Mouse (Mus musculus): ENCODE measurements at regions not wholly inside any gene's neighbourhood (a gene's known extent, or its start where the extent isn't known, plus 50 kb on each side); places are given as distances from the start of the nearest gene placed in this dataset.
"Not testable (repeated sequence)": the region's sequence is repeated elsewhere in the genome, so short reads cannot be mapped to it uniquely, and the experiment has no call there.

DNA sequence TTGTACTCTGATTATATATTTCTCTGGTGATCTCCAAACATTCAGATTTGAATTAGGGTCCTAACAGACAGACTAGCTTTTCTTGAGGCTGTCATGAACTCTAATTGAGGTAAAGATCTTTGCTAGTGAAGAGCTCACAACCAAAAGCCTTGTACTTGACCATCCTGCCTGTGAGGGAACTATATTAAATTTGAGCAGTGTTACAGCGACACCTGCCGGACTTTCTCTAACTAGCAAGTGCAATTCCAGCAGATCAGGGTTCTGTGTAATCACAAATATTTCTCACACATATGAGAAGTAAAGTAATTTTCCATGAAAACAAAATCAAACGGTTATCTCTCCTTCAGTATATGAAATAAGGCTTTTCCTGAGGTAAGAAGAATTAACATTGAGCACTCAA is 459.6 kb downstream of the Ets1 start:
- WGBS: under 1% methylated on average over 3 of the region's 3 CpGs
- H3K4me2 ChIP-seq (ENCODE audit: low read depth, low read length, severe bottlenecking): no peak overlapping the region
- no peaks in the 10 kb centered on the region for H3K27me3 ChIP-seq (ENCODE audit: control insufficient read depth, insufficient read depth, low read length)
- no peak overlapping the region for H3K4me3 ChIP-seq (ENCODE audit: low read depth, low read length)
- H3K27ac ChIP-seq (ENCODE audit: low read depth, low read length): no peak overlapping the region
- H3K4me1 ChIP-seq (replicated peaks; ENCODE audit: control insufficient read depth, insufficient read depth, low read length): no peaks in the 10 kb centered on the region
- DNase-seq (ENCODE audit: low spot score) (peak; percentile 80), ATAC-seq (replicated peaks; ENCODE audit: low FRiP score) (no peak)
- H3K36me3 ChIP-seq (ENCODE audit: control insufficient read depth, insufficient read depth, low read length): no peaks in the 10 kb centered on the region
- no peak overlapping the region for H3K9ac ChIP-seq (ENCODE audit: low read length)
- H3K9me3 ChIP-seq (ENCODE audit: control insufficient read depth, low read length): no peaks in the 10 kb centered on the region

DNA sequence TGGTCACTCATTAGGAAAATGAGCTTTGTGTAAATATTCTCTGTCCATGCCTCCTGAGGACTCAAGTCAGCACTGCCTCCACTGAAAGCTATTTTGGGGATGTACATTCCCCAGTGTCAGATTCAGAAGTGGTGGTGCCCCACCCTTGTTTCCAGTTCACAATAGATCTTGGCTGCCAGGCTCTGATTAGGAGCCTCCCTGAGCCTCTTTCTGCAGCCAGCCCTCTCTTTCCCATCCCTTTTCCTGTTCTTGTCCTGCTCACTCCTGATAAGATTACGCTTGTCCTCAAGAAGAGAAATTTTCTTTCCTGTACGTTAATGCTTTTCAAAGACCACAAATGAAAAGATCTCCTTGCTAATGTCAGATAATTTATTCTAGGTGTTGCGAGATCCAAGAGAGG is 465.2 kb downstream of the Ets1 start:
- no peak for ATAC-seq (replicated peaks; ENCODE audit: low FRiP score)
- H3K9me3 ChIP-seq (ENCODE audit: control insufficient read depth, low read length): no peaks in the 10 kb centered on the region
- 84% methylated on average over 3 of the region's 3 CpGs for WGBS

DNA sequence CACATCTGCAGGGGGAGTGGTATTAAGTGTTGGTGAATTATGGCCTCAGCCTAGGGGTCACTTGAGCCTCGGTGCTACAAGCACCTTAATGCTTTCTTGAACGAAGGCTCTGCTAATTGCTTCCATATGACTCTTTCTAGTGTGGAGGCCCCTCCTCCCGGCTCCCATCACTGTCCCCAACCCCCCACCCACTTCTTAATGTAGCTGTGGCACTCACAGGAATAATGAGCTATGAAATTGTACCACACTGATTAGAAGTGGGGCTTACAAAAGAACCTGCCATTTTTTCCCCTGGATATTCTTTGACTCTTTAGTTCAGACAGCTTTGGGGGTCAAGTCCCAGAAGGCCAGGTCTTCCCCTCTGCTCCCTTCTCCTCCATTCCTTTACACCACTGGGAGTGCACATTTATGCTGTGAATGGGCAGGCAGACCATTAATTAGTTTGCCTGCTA is 468.6 kb downstream of the Ets1 start:
- ATAC-seq (replicated peaks; ENCODE audit: low FRiP score) (peak; percentile 63), DNase-seq (ENCODE audit: low spot score) (no peak)
- H3K27me3 ChIP-seq (ENCODE audit: control insufficient read depth, insufficient read depth, low read length): no peaks in the 10 kb centered on the region; the same call in 1 of the 2 replicates
- no peak overlapping the region for H3K4me3 ChIP-seq (ENCODE audit: low read depth, low read length)
- no peaks in the 10 kb centered on the region for H3K4me1 ChIP-seq (replicated peaks; ENCODE audit: control insufficient read depth, insufficient read depth, low read length)
- WGBS: 6% methylated on average over 3 of the region's 3 CpGs
- no peaks in the 10 kb centered on the region for H3K36me3 ChIP-seq (ENCODE audit: control insufficient read depth, insufficient read depth, low read length)
- H3K4me2 ChIP-seq (ENCODE audit: low read depth, low read length, severe bottlenecking): no peak overlapping the region
- H3K9ac ChIP-seq (ENCODE audit: low read length): no peak overlapping the region
- H3K9me3 ChIP-seq (ENCODE audit: control insufficient read depth, low read length): no peaks in the 10 kb centered on the region
- no peak overlapping the region for H3K27ac ChIP-seq (ENCODE audit: low read depth, low read length)

More for the DNA sequence above, 465.2 kb downstream of the Ets1 start:
- no peak for DNase-seq (ENCODE audit: low spot score)
- Histone ChIP-seq H3K4me1 (replicated peaks; ENCODE audit: control insufficient read depth, insufficient read depth, low read length) (no peaks in the 10 kb centered on the region), H3K36me3 (ENCODE audit: control insufficient read depth, insufficient read depth, low read length) (no peaks in the 10 kb centered on the region), H3K9ac (ENCODE audit: low read length) (no peak overlapping the region), H3K27me3 (ENCODE audit: control insufficient read depth, insufficient read depth, low read length) (no peaks in the 10 kb centered on the region; the same call in 1 of the 2 replicates), H3K27ac (ENCODE audit: low read depth, low read length) (no peak overlapping the region), H3K4me3 (ENCODE audit: low read depth, low read length) (no peak overlapping the region), H3K4me2 (ENCODE audit: low read depth, low read length, severe bottlenecking) (no peak overlapping the region)

- no peak for ATAC-seq (replicated peaks; ENCODE audit: low FRiP score)
- H3K4me2 ChIP-seq (ENCODE audit: low read depth, low read length, severe bottlenecking): no peak overlapping the region
These were observed 487.8 kb downstream of the Ets1 start for GRCm38 (mm10) chr9:33123841-33124240.

GRCm38 (mm10) chr9:33152186-33152585 is 516.2 kb downstream of the Ets1 start:
- H3K4me1 ChIP-seq (replicated peaks; ENCODE audit: control insufficient read depth, insufficient read depth, low read length): no peaks in the 10 kb centered on the region
- no peaks in the 10 kb centered on the region for H3K9me3 ChIP-seq (ENCODE audit: control insufficient read depth, low read length)
- no peak overlapping the region for H3K4me2 ChIP-seq (ENCODE audit: low read depth, low read length, severe bottlenecking)
- no peaks in the 10 kb centered on the region for H3K36me3 ChIP-seq (ENCODE audit: control insufficient read depth, insufficient read depth, low read length)
- no peak overlapping the region for H3K9ac ChIP-seq (ENCODE audit: low read length)
- H3K27me3 ChIP-seq (ENCODE audit: control insufficient read depth, insufficient read depth, low read length): no peaks in the 10 kb centered on the region
- 7% methylated on average over 1 of the region's 1 CpGs for WGBS
- ATAC-seq (replicated peaks; ENCODE audit: low FRiP score) (peak; percentile 44; the same call in 1 of the 2 replicates), DNase-seq (ENCODE audit: low spot score) (peak; percentile 49)
- H3K27ac ChIP-seq (ENCODE audit: low read depth, low read length): no peak overlapping the region
- H3K4me3 ChIP-seq (ENCODE audit: low read depth, low read length): no peak overlapping the region

More at GRCm38 (mm10) chr9:33123841-33124240, 487.8 kb downstream of the Ets1 start:
- no peak for DNase-seq (ENCODE audit: low spot score)
- no peak overlapping the region for H3K4me3 ChIP-seq (ENCODE audit: low read depth, low read length)
- H3K27me3 ChIP-seq (ENCODE audit: control insufficient read depth, insufficient read depth, low read length): no peaks in the 10 kb centered on the region
- H3K9ac ChIP-seq (ENCODE audit: low read length): no peak overlapping the region
- no peaks in the 10 kb centered on the region for H3K36me3 ChIP-seq (ENCODE audit: control insufficient read depth, insufficient read depth, low read length)
- 100% methylated on average over 1 of the region's 1 CpGs for WGBS
- H3K9me3 ChIP-seq (ENCODE audit: control insufficient read depth, low read length): no peaks in the 10 kb centered on the region
- H3K4me1 ChIP-seq (replicated peaks; ENCODE audit: control insufficient read depth, insufficient read depth, low read length): no peaks in the 10 kb centered on the region
- no peak overlapping the region for H3K27ac ChIP-seq (ENCODE audit: low read depth, low read length)

GRCm38 (mm10) chr9:33168159-33168558 is 532.1 kb downstream of the Ets1 start:
- H3K27me3 ChIP-seq (ENCODE audit: control insufficient read depth, insufficient read depth, low read length): no peaks in the 10 kb centered on the region
- DNase-seq (ENCODE audit: low spot score) (no peak), ATAC-seq (replicated peaks; ENCODE audit: low FRiP score) (no peak)
- WGBS: 91% methylated on average over 6 of the region's 6 CpGs
- H3K9ac ChIP-seq (ENCODE audit: low read length): no peak overlapping the region
- no peaks in the 10 kb centered on the region for H3K9me3 ChIP-seq (ENCODE audit: control insufficient read depth, low read length)
- no peaks in the 10 kb centered on the region for H3K36me3 ChIP-seq (ENCODE audit: control insufficient read depth, insufficient read depth, low read length)
- H3K27ac ChIP-seq (ENCODE audit: low read depth, low read length): no peak overlapping the region
- H3K4me3 ChIP-seq (ENCODE audit: low read depth, low read length): no peak overlapping the region
- no peaks in the 10 kb centered on the region for H3K4me1 ChIP-seq (replicated peaks; ENCODE audit: control insufficient read depth, insufficient read depth, low read length)
- H3K4me2 ChIP-seq (ENCODE audit: low read depth, low read length, severe bottlenecking): no peak overlapping the region

GRCm38 (mm10) chr9:33169093-33169492 is 533.1 kb downstream of the Ets1 start:
- not testable (repeated sequence) for H3K27ac ChIP-seq (ENCODE audit: low read depth, low read length); DNase-seq (ENCODE audit: low spot score); H3K36me3 ChIP-seq (ENCODE audit: control insufficient read depth, insufficient read depth, low read length); H3K9ac ChIP-seq (ENCODE audit: low read length); H3K9me3 ChIP-seq (ENCODE audit: control insufficient read depth, low read length); ATAC-seq (replicated peaks; ENCODE audit: low FRiP score); H3K27me3 ChIP-seq (ENCODE audit: control insufficient read depth, insufficient read depth, low read length); H3K4me2 ChIP-seq (ENCODE audit: low read depth, low read length, severe bottlenecking); H3K4me1 ChIP-seq (replicated peaks; ENCODE audit: control insufficient read depth, insufficient read depth, low read length); H3K4me3 ChIP-seq (ENCODE audit: low read depth, low read length)
- 73% methylated on average over 1 of the region's 1 CpGs for WGBS

DNA sequence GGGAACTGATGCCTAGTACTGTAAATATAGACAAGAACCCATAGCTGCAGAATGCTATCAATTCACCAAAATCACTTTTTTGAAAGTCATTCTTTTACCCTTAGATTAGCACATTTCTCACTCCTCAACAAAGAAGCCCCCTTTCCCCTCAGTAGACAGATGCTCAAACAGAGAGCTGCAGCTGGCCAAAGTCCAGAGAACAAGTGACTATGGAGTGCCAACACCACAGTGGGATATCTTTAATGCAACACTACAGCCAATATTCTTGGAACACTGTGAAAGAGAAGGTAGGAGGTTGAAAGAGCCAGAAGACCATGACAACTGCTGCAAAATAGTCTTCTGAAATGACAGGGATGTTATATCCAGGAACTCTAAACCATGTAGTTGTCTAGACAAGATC is 544.0 kb downstream of the Ets1 start:
- no peaks in the 10 kb centered on the region for H3K36me3 ChIP-seq (ENCODE audit: control insufficient read depth, insufficient read depth, low read length)
- no peak overlapping the region for H3K4me2 ChIP-seq (ENCODE audit: low read depth, low read length, severe bottlenecking)
- no peaks in the 10 kb centered on the region for H3K4me1 ChIP-seq (replicated peaks; ENCODE audit: control insufficient read depth, insufficient read depth, low read length)
- no peak overlapping the region for H3K9ac ChIP-seq (ENCODE audit: low read length)
- ATAC-seq (replicated peaks; ENCODE audit: low FRiP score): no peak
- no peaks in the 10 kb centered on the region for H3K9me3 ChIP-seq (ENCODE audit: control insufficient read depth, low read length)
- H3K27me3 ChIP-seq (ENCODE audit: control insufficient read depth, insufficient read depth, low read length): no peaks in the 10 kb centered on the region
- DNase-seq (ENCODE audit: low spot score): no peak
- no peak overlapping the region for H3K4me3 ChIP-seq (ENCODE audit: low read depth, low read length)
- no peak overlapping the region for H3K27ac ChIP-seq (ENCODE audit: low read depth, low read length)

GRCm38 (mm10) chr9:33187187-33187586 is 551.2 kb downstream of the Ets1 start:
- no peak overlapping the region for H3K9ac ChIP-seq (ENCODE audit: low read length)
- DNase-seq (ENCODE audit: low spot score) (no peak), ATAC-seq (replicated peaks; ENCODE audit: low FRiP score) (no peak)
- H3K36me3 ChIP-seq (ENCODE audit: control insufficient read depth, insufficient read depth, low read length): no peaks in the 10 kb centered on the region
- H3K27me3 ChIP-seq (ENCODE audit: control insufficient read depth, insufficient read depth, low read length): no peaks in the 10 kb centered on the region
- H3K27ac ChIP-seq (ENCODE audit: low read depth, low read length): no peak overlapping the region
- H3K9me3 ChIP-seq (ENCODE audit: control insufficient read depth, low read length): no peaks in the 10 kb centered on the region
- H3K4me3 ChIP-seq (ENCODE audit: low read depth, low read length): no peak overlapping the region
- WGBS: 79% methylated on average over 3 of the region's 3 CpGs
- no peaks in the 10 kb centered on the region for H3K4me1 ChIP-seq (replicated peaks; ENCODE audit: control insufficient read depth, insufficient read depth, low read length)
- no peak overlapping the region for H3K4me2 ChIP-seq (ENCODE audit: low read depth, low read length, severe bottlenecking)
